Mouse (Mus musculus): Measurements from ENCODE around the gene Rab3il1. TPM values are rescaled to one million over a fixed set of nuclear protein-coding genes. Genes with fewer than 3 reads are reported as not detected.

Rab3il1 gene
- total and polyA plus RNA-seq, 3 experiments = 1.0 to 1.4 TPM; not detected in 1

- Histone ChIP-seq H3K4me3 (ENCODE audit: control insufficient read depth in 1 of 2, insufficient read depth in 1 of 2, low read depth in 2 of 2, low read length in 2 of 2) (peak overlapping the region in 1 of 2 experiments; percentile 32; a peak in 1 of 4 replicates), H3K27me3 (ENCODE audit: control insufficient read depth in 1 of 2, insufficient read depth in 2 of 2, low read length in 2 of 2) (no peaks in the 10 kb centered on the region), H3K36me3 (ENCODE audit: control insufficient read depth in 1 of 2, insufficient read depth in 2 of 2, low read length in 2 of 2) (peaks cover 0 to 18% of the 10 kb centered on the region in 2 experiments; a peak in 2 of 4 replicates), H3K9ac (ENCODE audit: control insufficient read depth, low read depth, low read length, poor library complexity, severe bottlenecking) (peak overlapping the region; percentile 8; the same call in 1 of the 2 replicates), H3K27ac (ENCODE audit: control insufficient read depth, low read depth, low read length) (peak overlapping the region; percentile 48), H3K9me3 (replicated peaks; ENCODE audit: insufficient read depth, low read length) (no peaks in the 10 kb centered on the region), H3K4me1 (ENCODE audit: control insufficient read depth in 1 of 2, insufficient read depth in 2 of 2, low read length in 2 of 2) (peaks cover 17 to 28% of the 10 kb centered on the region in 2 experiments), H3K79me2 (ENCODE audit: control insufficient read depth, insufficient read depth, low read length, poor library complexity) (no peaks in the 10 kb centered on the region)
- TF ChIP-seq ELF1 (IDR thresholded peaks at IDR 0.05; ENCODE audit: low read depth, low read length) (no peak), NRF1 (IDR thresholded peaks at IDR 0.05; ENCODE audit: insufficient read depth, low read depth, low read length, poor library complexity, severe bottlenecking) (no peak), HCFC1 (IDR thresholded peaks at IDR 0.05; ENCODE audit: low read depth, low read length) (peak; percentile 44; the same call in 1 of the 2 replicates), TCF12 (IDR thresholded peaks at IDR 0.05; ENCODE audit: low read depth, low read length) (peak; percentile 85), RCOR1 (IDR thresholded peaks at IDR 0.05; ENCODE audit: low read depth, low read length) (peak; percentile 20), CHD1 (IDR thresholded peaks at IDR 0.05; ENCODE audit: low read depth, low read length) (no peak), GATA1 (IDR thresholded peaks at IDR 0.05; ENCODE audit: low read depth, low read length) (peak; percentile 89), SIN3A (IDR thresholded peaks at IDR 0.05; ENCODE audit: low read length) (0 out of 2 replicates have a peak, but pooled peaks have one; percentile 40), NELFE (IDR thresholded peaks at IDR 0.05; ENCODE audit: low read depth, low read length) (no peak), ETS1 (IDR thresholded peaks at IDR 0.05; ENCODE audit: low read depth, low read length) (peak; percentile 57; the same call in 1 of the 2 replicates), ZNF384 (IDR thresholded peaks at IDR 0.05; ENCODE audit: low read depth, low read length) (no peak), CTCF (IDR thresholded peaks at IDR 0.05 in 2 of 3, conservative IDR thresholded peaks at IDR 0.05 in 1 of 3; ENCODE audit: control insufficient read depth in 1 of 3, insufficient read depth in 1 of 3, low read depth in 2 of 3, low read length in 3 of 3, poor library complexity in 1 of 3, severe bottlenecking in 1 of 3) (no peak), MXI1 (IDR thresholded peaks at IDR 0.05; ENCODE audit: low read depth, low read length) (no peak), KAT2A (conservative IDR thresholded peaks at IDR 0.05; ENCODE audit: low read depth, low read length) (no peak), EP300 (IDR thresholded peaks at IDR 0.05; ENCODE audit: low read depth in 1 of 2, low read length in 2 of 2) (peak; percentile 68 to 77)
- DNase-seq (ENCODE audit: low read depth, low spot score) = peak; percentile 59
Measured at GRCm38 (mm10) chr19:10045707-10046106, 44.2 kb downstream of the Rab3il1 start.

DNA sequence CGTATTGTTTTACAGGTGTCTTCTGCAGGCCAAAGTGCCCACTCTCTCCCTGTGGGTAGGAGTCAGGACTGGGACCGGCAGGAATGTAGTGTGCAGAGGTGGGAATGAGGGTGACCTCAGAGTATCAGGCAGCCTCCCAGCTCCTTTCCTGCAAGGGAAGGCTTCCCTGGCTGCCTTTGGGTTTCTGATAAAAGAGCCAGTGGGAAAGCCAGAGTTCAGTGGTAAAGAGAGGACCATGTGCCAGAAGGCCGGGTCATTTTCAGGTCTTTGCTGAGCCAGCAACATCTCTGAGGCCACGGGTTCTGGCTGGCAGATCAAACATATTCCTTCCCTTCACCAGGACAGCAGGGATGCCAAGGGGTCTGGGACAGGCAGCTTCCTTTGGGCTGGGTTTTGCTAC is 44.9 kb downstream of the Rab3il1 start:
- Histone ChIP-seq H3K9ac (ENCODE audit: control insufficient read depth, low read depth, low read length, poor library complexity, severe bottlenecking) (no peak overlapping the region), H3K9me3 (replicated peaks; ENCODE audit: insufficient read depth, low read length) (no peaks in the 10 kb centered on the region), H3K27me3 (ENCODE audit: control insufficient read depth in 1 of 2, insufficient read depth in 2 of 2, low read length in 2 of 2) (no peaks in the 10 kb centered on the region), H3K36me3 (ENCODE audit: control insufficient read depth in 1 of 2, insufficient read depth in 2 of 2, low read length in 2 of 2) (peaks cover 0 to 18% of the 10 kb centered on the region in 2 experiments; a peak in 2 of 4 replicates), H3K4me3 (ENCODE audit: control insufficient read depth in 1 of 2, insufficient read depth in 1 of 2, low read depth in 2 of 2, low read length in 2 of 2) (no peak overlapping the region), H3K4me1 (ENCODE audit: control insufficient read depth in 1 of 2, insufficient read depth in 2 of 2, low read length in 2 of 2) (peaks cover 17 to 28% of the 10 kb centered on the region in 2 experiments), H3K27ac (ENCODE audit: control insufficient read depth, low read depth, low read length) (no peak overlapping the region), H3K79me2 (ENCODE audit: control insufficient read depth, insufficient read depth, low read length, poor library complexity) (no peaks in the 10 kb centered on the region)
- TF ChIP-seq ELF1 (IDR thresholded peaks at IDR 0.05; ENCODE audit: low read depth, low read length) = no peak
- TF ChIP-seq MXI1 (IDR thresholded peaks at IDR 0.05; ENCODE audit: low read depth, low read length) = no peak
- TF ChIP-seq E2F4 (IDR thresholded peaks at IDR 0.05; ENCODE audit: borderline replicate concordance, low read depth, low read length) = no peak
- TF ChIP-seq MAFK (IDR thresholded peaks at IDR 0.05; ENCODE audit: borderline replicate concordance, low read depth, low read length) = no peak
- TF ChIP-seq CHD1 (IDR thresholded peaks at IDR 0.05; ENCODE audit: low read depth, low read length) = no peak
- TF ChIP-seq TBP (IDR thresholded peaks at IDR 0.05; ENCODE audit: low read depth, low read length) = no peak
- TF ChIP-seq USF2 (IDR thresholded peaks at IDR 0.05; ENCODE audit: borderline replicate concordance in 1 of 2, insufficient read depth in 1 of 2, low read depth in 1 of 2, low read length in 2 of 2) = no peak
- TF ChIP-seq NRF1 (IDR thresholded peaks at IDR 0.05; ENCODE audit: insufficient read depth, low read depth, low read length, poor library complexity, severe bottlenecking) = no peak
- no peak for TF ChIP-seq ETS1 (IDR thresholded peaks at IDR 0.05; ENCODE audit: low read depth, low read length)
- no peak for TF ChIP-seq SIN3A (IDR thresholded peaks at IDR 0.05; ENCODE audit: low read length)
- TF ChIP-seq TAL1 (IDR thresholded peaks at IDR 0.05; ENCODE audit: low read length) = no peak
- TF ChIP-seq MYC (IDR thresholded peaks at IDR 0.05; ENCODE audit: low read depth, low read length) = no peak
- TF ChIP-seq UBTF (IDR thresholded peaks at IDR 0.05; ENCODE audit: borderline replicate concordance, insufficient read depth, low read depth, low read length) = no peak
- TF ChIP-seq ZMIZ1 (IDR thresholded peaks at IDR 0.05; ENCODE audit: low read depth, low read length) = no peak
- TF ChIP-seq POLR2AphosphoS2 (IDR thresholded peaks at IDR 0.05; ENCODE audit: low read length) = no peak
- no peak for TF ChIP-seq MYB (IDR thresholded peaks at IDR 0.05; ENCODE audit: low read depth, low read length)
- TF ChIP-seq JUND (IDR thresholded peaks at IDR 0.05; ENCODE audit: low read depth, low read length) = no peak
- TF ChIP-seq GATA1 (IDR thresholded peaks at IDR 0.05; ENCODE audit: low read depth, low read length) = no peak
- no peak for TF ChIP-seq ZKSCAN1 (IDR thresholded peaks at IDR 0.05; ENCODE audit: low read depth, low read length)
- no peak for TF ChIP-seq ZC3H11A (IDR thresholded peaks at IDR 0.05; ENCODE audit: low read depth, low read length)
- DNase-seq (ENCODE audit: low read depth, low spot score) = no peak

Data from MEL (cell line).